Mouse (Mus musculus) MEL (cell line): ENCODE results near the gene Erbb2.

Source experiments
- CTCF ChIP-seq, 3 experiments: IDR thresholded peaks in 2 of 3; conservative IDR thresholded peaks in 1 of 3; 2 replicates each; pipeline ENCODE4 v1.5.1; 2011 to 2012; ENCODE audit warnings: low read length in 3 of 3, low read depth in 2 of 3, mild to moderate bottlenecking in 2 of 3, improper control_type of control experiment in 1 of 3, inconsistent platforms in 1 of 3, mixed read lengths in 1 of 3, moderate library complexity in 1 of 3; ENCODE audit not compliant: control insufficient read depth in 1 of 3, insufficient read depth in 1 of 3, poor library complexity in 1 of 3, severe bottlenecking in 1 of 3
- EP300 ChIP-seq, 2 experiments: IDR thresholded peaks; 2 replicates each; pipeline ENCODE4 v1.6.1; 2011; ENCODE audit warnings: improper control_type of control experiment in 2 of 2, low read length in 2 of 2, low read depth in 1 of 2, mild to moderate bottlenecking in 1 of 2
- MYC ChIP-seq: IDR thresholded peaks from 2 replicates; pipeline ENCODE4 v1.6.1; 2011; ENCODE audit warnings: low read depth, mild to moderate bottlenecking, low read length, improper control_type of control experiment, moderate library complexity
- TAL1 ChIP-seq: IDR thresholded peaks from 2 replicates; pipeline ENCODE4 v1.6.1; 2012; ENCODE audit warnings: mild to moderate bottlenecking, inconsistent platforms, low read length, moderate library complexity, mixed read lengths

- TF ChIP-seq EP300 (IDR thresholded peaks at IDR 0.05; ENCODE audit: low read depth in 1 of 2, low read length in 2 of 2) (no peak), TAL1 (no peak), MYC (no peak), CTCF (IDR thresholded peaks at IDR 0.05 in 2 of 3, conservative IDR thresholded peaks at IDR 0.05 in 1 of 3; ENCODE audit: control insufficient read depth in 1 of 3, insufficient read depth in 1 of 3, low read depth in 2 of 3, low read length in 3 of 3, poor library complexity in 1 of 3, severe bottlenecking in 1 of 3) (no peak)
These were observed 34.5 kb upstream of the Erbb2 start for GRCm38 (mm10) chr11:98377787-98378186.
